Mouse (Mus musculus) liver (tissue): ENCODE measurements around the gene Megf8.
"Not testable (repeated sequence)": the region's sequence is repeated elsewhere in the genome, so short reads cannot be mapped to it uniquely, and the experiment has no call there.

Experiments used
- DNase-seq: peaks from one replicate; pipeline ENCODE4 v3.0.0-alpha.2; 2020; ENCODE audit warnings: mixed read lengths

Megf8 gene

DNA sequence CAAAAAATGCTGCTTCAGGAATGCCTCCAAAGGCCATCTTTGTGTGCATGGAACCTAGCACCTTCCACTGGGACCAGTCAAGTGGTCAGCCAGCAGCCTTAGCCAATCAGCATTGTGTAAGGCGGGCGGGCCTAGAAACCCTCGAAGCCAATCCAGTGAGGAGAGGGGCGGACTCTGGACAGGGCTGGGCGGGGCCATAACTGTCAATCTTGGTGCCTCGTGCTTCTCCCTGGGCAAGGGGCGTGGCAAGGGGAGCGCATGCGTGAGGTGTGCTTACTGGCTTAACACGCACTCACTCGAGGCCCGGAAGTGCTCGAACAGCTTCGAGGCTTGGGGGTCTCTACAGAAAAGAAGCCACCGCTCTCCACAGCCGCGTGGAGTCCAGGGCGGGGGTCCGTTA lies 15.9 kb upstream of the Megf8 start, which contains the start of gene Prr19:
TSS of gene Prr19 (plus strand) at position 349 of the 400 bp plus-strand sequence.
- peak; percentile 68 for DNase-seq

DNA sequence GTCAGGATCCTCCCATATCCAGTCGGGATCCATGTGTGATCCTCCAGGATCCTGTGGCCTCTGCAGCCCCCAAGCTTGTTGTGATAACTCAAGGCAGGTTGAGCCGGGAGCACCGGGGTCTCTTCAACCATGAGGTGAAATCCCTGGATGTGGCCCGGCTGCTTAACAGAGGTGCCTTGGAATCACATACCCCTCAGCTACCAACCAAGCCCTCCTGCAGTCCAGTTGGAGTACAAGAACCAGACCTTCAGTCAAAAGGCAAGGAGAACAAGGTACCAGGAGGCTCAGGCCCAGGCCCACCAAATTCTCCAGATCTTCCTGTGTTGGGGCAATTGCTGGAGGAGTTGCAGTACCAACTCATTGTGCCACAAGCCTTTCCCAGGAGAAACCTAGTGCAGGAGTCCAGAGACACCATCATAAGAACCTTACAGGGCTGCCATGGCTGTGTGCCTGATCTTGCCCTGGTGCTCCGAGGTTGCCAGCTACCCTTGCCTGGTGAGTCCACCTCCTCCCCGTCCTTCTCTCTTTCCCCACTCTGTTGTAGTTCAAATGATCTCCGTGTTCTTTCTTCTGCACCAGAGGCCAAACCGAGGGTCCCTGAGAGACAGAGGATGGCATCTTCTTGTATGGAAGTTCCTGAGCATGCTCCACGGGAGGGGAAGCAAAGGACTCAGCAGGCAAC lies 13.8 kb upstream of the Megf8 start:
- DNase-seq, result no peak

DNA sequence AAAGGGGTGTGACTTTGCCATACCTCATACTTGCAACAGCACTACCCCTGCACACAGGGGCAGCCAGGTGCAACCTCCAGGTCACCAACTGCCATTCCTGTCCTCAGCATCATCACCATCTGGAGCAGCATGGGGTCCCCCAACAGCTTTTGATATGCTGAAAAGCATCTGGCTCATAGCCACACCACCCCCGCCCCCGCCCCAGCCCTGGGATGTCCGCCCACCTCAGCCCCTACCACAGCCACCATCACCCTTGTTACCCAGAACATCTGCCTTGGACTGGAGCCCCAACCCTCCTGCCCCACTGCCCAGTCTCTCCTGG lies 13.3 kb upstream of the Megf8 start:
- DNase-seq, result no peak

DNA sequence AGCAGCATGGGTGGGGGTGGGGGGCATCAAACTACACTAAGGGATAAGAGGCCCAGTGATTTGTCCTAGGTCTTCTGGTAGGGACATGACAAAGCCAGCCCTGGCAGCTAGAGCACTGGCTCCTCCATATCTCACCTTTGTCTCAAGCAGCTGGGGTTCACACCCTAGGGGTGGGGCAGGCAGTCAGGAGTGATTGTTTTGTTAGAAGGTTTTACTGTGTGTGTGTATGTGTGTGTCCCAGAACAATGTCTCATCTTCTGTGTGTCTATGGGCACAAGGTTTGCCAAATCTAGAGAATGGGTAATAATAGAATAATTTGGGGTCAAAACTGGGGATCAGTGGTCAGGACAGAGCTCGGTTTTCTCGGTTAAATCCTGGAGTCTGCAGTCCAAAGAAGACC lies 11.5 kb upstream of the Megf8 start:
- DNase-seq, result no peak

DNA sequence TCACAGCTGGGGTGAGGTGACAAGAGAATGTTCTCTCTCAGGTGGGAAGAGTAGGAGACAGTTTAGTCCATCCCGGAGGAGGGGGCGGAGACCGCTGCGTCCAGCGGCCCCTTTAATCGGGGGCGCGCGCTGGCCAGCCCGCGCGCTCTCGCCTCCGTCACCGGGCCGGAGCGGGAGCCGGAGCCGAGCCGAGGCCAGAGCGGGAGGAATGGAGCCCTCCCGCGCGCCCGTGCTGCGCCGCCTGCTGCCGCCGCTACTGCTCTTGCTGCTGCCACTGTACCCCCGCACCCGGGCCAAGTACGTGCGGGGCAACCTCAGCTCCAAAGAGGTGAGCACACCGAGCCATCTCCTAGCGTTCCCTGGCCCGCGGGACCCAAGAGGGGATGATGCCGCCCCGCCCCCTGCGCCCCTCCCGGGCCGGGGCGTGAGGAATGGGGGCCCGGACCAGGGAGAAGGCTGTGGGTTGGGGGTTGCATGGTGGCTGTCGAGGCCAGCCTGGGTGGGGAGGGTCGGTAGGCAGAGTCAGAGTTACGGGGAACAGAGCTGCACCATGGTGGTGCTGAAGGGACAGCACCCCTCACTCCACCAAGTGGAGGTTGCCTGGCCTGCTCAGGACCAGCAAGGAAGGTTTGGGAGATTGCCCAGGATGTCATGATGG lies 10.9 kb upstream of the Megf8 start, which contains the start of gene Tmem145:
TSS of gene Tmem145 (plus strand) at position 151 of the 658 bp plus-strand sequence.
- DNase-seq, result peak; percentile 45

DNA sequence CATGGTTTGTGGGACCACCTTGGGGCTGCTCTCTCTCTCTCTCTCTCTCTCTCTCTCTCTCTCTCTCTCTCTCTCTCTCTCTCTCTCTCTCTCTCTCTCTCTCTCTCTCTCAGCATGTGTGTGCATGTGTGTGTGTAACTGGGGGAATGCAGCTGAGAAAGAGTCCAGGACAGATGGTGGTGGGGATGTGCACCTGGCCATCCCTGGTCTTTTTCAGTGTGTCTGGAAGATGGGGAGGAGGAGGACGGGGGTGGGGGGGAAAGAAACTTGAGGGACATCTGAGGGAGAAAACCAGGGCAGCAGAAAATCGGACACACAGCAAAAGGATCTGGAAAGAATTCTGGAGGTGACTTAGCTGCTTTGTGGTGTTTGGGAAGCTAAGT lies 10.4 kb upstream of the Megf8 start:
- DNase-seq, result no peak

DNA sequence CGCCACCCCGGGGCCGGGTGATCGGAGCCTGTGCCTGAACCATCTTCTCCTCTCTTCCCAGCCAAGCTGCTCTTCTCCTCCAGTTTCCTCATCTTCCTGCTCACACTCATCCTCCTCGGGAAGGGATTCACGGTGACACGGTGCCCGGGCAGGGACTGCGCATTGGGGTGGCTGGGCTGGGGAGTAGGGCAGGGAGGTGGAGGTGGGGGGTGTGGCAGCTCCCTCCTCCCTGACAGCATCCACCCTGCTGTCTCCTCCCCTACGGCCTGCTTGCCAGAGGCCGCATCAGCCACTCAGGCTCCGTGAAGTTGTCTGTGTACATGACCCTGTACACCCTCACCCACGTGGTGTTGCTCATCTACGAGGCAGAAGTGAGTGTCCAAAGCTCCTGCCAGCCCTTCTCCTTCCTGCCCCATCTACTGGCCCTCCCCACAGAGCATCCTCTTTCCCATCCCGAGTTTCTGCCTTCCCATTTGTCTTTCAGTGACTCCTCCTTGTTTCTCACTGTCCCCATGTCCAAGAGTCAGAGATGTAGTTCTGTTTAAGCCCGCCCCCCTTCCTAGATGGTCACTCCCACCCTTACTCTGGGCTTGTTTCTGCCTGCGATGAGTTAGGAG lies 8.2 kb upstream of the Megf8 start:
- no peak for DNase-seq

DNA sequence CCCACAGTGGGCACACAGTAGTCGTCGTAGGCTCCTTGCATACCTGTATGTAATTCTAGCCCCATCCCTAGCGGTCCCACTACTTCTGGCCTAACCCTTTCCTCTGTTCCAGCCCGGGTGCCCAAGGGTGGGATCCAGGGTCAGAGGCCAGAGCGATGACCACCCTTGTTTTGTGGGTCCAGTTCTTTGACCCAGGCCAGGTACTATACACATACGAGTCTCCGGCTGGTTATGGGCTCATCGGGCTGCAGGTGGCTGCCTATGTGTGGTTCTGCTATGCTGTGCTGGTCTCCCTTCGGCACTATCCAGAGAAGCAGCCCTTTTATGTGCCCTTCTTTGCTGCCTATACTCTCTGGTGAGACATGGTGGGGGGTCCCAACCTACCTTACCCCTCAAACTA lies 7.5 kb upstream of the Megf8 start:
- no peak for DNase-seq

DNA sequence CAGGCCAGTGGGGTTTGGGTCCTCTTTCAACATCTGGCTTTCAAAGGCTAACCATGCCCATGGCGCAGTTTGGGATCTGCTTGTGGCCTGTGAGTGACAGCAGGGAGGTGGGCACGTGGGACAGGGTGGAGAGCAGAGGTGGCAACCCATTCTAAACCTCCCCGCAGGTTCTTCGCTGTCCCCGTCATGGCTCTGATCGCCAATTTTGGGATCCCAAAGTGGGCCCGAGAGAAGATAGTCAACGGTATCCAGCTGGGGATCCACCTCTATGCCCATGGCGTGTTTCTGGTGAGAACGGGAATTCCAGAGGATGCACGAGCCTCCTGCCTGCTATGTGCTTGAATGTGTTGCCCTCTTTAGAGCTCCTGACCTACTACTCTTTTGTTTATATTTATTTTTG lies 5.8 kb upstream of the Megf8 start:
- no peak for DNase-seq

DNA sequence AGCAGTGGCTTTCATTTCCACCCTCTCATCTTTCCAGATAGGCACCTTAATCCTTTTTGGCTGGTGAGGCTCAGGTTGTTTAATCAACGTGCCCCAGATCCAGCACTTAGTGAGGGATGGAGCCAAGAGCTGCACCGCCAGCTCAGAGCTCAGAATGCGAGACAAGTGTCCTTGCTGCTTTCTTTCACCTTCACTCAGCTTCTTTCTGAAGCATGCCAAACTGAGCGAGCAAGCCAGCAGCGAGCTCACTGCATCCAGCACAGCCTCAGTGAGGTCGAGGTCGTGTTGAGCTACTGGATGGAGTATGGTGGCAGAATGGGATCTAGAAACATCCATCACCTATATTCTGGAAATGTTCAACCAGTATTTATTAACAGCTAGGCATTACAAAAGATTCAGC lies 3.6 kb upstream of the Megf8 start:
- no peak for DNase-seq

DNA sequence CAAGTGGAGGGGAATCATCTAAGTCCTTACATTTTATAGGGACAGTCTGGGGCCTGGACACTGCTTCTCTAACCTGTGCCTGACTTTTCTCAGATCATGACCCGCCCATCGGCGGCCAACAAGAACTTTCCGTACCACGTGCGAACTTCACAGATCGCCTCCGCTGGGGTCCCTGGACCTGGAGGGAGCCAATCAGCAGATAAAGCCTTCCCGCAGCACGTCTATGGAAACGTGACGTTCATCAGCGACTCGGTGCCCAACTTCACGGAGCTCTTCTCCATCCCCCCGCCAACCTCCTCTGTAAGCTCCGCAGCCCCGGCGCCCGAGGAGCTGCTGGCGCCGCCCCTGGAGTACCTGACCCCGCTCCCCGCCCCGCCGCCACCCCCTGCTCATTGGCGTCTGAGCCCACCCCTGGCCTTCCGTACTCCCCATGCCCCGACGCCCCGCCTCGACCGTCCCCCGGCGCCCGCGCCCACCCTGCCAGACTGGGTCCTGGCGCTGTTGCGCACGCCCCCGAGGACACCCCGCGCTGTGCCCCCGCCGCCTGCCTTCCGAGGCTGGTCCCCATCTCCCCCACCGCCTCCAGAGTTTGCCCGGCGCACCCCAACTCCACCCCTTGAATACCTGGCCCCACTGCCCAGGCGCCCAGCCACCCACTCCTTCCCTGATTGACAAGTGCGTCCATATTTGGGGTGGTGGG lies 2.2 kb upstream of the Megf8 start:
- no peak for DNase-seq

DNA sequence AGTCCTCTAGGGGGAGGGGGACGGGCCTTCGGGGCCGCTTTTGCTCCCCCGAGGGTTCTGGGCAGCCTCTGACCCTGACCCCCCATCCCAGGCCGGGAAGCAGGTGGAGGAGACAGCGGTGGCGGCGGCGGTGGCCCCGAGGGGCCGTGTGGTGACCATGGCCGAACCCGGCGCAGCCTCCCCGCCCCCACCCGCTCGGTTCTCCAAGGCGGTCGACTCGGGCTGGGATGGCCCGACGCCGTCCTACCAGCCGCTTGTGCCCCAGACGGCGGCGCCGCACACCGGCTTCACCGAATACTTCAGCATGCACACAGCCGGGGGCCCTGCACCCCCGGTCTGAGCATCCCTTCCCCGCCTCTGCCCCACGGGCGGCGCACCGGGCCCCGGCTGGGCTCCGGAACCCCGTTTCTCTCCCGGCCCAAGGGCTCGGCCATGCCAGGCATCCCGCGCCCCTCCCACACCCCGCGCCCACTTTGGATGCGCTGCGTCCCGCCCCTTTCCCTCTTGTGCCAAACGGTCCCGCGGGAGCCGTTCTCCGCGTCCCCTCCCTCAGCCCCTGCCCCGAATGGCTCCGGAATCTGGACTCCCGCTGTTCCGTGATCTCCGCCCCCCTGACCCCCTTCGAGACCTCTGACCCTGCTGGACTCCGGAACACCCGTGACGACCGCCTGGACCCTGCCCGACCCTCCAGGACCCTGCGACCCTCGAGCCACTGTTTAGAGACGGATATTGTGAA lies 1.5 kb upstream of the Megf8 start:
- no peak for DNase-seq

DNA sequence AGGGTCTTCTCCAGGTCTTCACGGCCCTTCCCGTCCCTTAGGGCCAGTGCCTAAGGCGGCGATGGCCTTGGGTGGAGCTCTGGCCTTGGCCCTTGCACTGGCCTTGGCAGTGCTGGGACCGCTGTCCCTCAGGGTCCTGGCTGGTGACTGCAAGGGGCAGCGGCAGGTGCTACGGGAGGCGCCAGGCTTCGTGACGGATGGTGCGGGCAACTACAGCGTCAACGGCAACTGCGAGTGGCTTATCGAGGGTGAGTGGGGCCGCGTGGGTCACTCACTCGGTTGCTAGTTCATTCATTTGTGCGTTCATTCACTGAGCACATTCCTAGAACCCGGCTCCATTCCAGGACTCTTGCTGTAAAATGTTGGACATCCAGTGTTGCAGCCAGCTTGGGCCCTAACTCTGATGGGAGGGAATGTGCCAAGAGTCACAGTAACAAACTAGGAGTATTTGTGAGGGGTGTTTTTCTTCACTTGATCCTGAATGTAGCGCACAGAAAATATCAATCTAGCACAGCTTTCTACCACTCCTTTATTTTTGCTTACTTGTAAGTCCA lies 559 bp downstream of the Megf8 start:
- no peak for DNase-seq

DNA sequence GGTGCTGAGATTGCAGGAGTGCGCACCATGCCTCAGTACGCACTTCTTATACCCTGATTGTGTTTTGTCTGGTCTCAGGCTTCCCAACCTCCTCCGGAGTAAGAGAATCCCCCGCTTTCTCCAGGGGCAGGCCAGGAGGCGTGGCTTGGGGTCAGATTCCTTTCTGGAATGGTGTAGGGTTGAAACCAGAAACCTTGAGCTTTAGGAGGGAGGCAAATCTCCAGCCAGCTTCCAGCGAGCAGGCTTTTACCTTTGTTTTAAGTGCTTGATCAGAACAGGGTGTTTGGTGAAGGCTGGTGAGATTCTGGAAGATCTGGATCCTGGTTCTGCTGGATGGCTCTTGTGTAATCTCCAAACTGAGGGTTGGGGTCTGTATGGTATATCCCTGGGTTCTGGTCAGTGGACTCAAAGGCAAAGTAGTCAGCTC lies 5.1 kb downstream of the Megf8 start:
- peak; percentile 62 for DNase-seq

DNA sequence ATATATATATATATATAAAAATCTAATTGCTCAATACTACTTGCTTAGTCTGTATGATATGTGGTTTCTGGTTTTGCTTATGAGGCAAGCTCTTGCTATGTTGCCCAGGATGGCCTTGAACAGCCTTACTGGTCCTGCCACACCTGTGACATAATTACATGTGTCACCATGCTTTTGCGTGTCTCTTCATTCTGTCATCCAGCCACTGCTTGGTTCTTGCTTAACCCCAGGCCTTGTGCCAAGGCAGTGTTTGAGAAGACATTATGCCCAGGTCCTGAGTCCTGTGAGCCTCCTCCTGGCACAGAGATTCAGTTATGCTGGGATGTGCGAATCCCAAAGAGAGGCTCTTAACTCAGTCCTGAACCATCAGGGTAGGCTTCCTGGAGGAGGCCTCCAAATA lies 6.3 kb downstream of the Megf8 start:
- DNase-seq, result no peak

DNA sequence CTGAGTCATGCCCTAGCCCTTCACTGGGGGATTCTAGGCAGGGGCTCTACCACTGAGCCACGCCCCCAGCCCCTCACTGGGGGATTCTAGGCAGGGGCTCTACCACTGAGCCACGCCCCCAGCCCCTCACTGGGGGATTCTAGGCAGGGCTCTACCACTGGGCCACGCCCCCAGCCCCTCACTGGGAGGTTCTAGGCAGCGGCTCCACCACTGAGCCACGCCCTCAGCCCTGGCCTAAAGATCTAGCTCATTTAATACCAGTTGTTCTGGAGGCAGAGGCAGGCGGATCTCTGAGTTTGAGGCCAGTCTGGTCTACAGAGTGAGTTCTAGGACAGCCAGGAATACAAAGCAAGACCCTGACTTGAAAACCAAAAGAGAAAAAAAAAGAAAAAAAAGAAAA lies 8.5 kb downstream of the Megf8 start:
- not testable (repeated sequence) for DNase-seq

DNA sequence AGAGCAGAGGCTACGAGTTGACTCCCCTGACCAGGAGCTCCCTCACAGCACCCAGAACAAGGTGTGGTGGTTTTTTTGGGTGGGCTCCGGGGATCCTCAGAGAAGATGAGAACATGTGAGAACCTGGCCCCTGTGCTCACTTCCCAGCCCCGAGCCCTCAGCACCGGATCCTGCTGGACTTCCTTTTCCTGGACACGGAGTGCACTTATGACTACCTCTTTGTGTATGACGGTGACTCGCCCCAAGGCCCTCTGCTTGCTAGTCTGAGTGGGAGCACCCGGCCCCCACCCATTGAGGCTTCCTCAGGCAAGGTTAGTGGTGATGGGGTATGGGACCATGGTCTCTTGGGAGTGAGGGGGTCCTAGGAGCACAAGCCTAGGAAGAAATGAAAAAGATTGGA lies 9.3 kb downstream of the Megf8 start:
- no peak for DNase-seq

DNA sequence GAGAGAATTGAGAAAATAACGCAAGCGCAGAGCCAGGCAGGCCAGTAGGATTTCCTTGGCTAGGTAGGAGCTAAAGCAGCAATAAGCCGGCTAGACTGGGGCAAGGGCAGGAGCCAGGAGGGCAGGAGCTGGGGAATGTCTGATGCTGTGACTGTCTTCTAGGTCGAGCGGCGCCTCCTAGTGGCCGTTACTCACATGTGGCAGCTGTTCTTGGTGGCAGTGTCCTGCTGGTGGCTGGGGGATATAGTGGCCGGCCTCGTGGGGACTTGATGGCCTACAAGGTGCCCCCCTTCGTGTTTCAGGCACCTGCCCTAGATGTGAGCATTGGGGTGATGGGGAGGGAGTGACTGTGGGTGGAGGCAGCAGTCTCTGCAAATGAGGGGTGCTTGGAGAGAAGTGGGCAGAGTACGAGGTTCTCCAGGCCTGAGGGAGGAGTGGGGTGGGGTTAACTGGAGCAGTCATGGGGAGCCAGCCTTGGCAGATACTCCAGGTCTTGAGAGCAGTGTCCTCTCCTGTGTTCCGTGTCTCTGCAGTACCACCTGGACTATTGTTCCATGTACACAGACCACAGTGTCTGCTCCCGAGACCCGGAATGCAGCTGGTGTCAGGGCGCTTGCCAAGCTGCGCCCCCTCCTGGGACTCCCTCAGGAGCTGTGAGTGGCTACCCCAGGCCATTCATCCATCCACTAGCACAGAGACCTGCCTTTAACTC lies 16.8 kb downstream of the Megf8 start:
- DNase-seq, result peak; percentile 81

DNA sequence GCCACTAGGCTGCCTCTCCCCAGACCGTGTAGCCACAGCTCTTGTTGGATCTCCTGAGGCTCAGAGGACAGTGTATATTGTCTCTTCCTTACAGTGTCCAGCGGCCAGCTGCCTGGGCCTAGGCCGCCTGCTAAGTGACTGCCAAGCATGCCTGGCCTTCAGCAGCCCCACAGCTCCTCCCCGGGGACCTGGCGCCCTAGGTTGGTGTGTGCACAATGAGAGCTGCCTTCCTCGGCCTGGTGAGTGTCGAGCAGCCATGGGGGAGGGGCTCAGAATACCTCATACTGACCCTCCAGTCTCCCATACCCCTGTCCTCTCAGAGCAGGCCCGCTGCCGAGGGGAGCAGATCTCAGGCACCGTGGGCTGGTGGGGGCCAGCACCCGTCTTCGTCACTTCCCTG lies 17.5 kb downstream of the Megf8 start:
- DNase-seq, result no peak

DNA sequence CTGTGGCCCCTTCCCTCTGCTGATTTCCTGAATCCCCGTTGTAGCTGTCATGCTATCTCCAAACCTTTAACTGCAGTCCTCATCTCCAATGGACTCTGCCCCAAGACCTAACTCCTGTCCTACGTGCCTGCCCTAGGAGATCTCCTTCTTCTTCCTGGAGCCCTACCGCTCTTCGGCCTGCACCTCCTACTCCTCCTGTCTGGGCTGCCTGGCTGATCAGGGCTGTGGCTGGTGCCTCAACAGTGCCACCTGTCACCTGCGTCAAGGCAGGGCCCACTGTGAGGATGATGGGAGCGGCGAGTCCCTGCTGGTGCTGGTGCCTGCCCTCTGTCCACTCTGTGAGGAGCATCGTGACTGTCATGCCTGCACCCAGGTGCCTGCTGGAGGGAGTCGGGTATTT lies 22.4 kb downstream of the Megf8 start:
- DNase-seq, result no peak

DNA sequence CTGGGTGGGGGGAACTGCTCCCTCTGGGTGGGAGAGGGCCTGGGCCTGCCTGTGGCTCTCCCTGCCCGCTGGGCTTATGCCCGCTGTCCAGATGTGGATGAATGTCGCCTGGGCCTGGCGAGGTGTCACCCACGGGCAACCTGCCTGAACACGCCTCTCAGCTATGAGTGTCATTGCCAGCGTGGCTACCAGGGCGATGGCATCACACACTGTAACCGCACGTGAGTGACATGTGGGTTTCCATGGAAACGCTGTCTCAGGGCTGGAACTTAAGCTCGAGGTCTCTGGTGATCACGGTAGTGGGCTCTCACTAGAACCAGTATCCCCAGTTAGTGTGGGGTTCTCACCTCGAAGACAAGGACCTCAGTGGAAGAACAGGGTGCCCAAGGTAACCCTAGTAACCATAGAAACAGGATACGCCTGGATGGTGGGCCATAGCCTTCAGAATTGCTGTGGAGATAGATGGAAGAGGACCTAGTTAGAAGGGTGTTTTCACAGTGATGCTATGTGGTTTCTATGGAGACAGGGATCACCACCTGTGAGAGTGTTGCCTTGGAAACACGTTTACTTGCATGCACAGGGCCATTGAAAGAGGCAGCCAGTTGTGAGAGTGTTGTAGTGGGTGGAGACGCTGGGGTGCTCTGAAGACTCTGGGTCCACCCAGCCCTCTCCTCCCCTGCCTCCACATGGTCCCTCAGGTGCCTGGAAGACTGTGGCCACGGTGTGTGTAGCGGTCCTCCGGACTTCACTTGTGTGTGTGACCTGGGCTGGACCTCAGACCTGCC lies 24.2 kb downstream of the Megf8 start:
- no peak for DNase-seq
